Mouse (Mus musculus): ENCODE measurements around the gene Tef. TPM values are rescaled to one million over a fixed set of nuclear protein-coding genes. Genes with fewer than 3 reads are reported as not detected.

Tef gene
- total RNA-seq, 2 experiments from 2014 or later = 167 to 181 TPM

- intact Hi-C loops (cut with DNase I) = no loop called here
- DNase-seq = no peak
Measured at GRCm38 (mm10) chr15:81818404-81818803, 16.2 kb downstream of the Tef start.

- intact Hi-C loops (cut with DNase I) = no loop called here
Measured at GRCm38 (mm10) chr15:81822631-81823030, 20.4 kb downstream of the Tef start.

GRCm38 (mm10) chr15:81824832-81825231 lies 22.6 kb downstream of the Tef start:
- intact Hi-C loops (cut with DNase I) = no loop called here
- DNase-seq = no peak

More at GRCm38 (mm10) chr15:81822631-81823030, 20.4 kb downstream of the Tef start:
- no peak for DNase-seq

GRCm38 (mm10) chr15:81828426-81829207 lies 26.4 kb downstream of the Tef start:
- intact Hi-C loops (cut with DNase I) = no loop called here
- DNase-seq = no peak

- no peak for DNase-seq
- intact Hi-C loops (cut with DNase I) = no loop called here
Measured at GRCm38 (mm10) chr15:81829208-81829580, 27.0 kb downstream of the Tef start.

GRCm38 (mm10) chr15:81830530-81830929 lies 28.3 kb downstream of the Tef start:
- no peak for DNase-seq
- intact Hi-C loops (cut with DNase I) = loop anchor here (2.0 kb wide), 1 partner anchor 88 kb away; no protein-coding TSS in a partner anchor

GRCm38 (mm10) chr15:81831136-81831825 lies 29.1 kb downstream of the Tef start:
- intact Hi-C loops (cut with DNase I) = loop anchor here (2.0 kb wide), 1 partner anchor 88 kb away; no protein-coding TSS in a partner anchor
- DNase-seq = peak; percentile 86 to 91

- intact Hi-C loops (cut with DNase I) = no loop called here
- DNase-seq = no peak
Measured at GRCm38 (mm10) chr15:81832219-81832618, 30.0 kb downstream of the Tef start.

- no peak for DNase-seq
- intact Hi-C loops (cut with DNase I) = no loop called here
Measured at GRCm38 (mm10) chr15:81833481-81833880, 31.3 kb downstream of the Tef start.

- DNase-seq = peak in 1 of 2 experiments; percentile 69
- intact Hi-C loops (cut with DNase I) = loop anchor here (1.0 kb wide), 1 partner anchor 25 kb away; no protein-coding TSS in a partner anchor
Measured at GRCm38 (mm10) chr15:81834171-81834841, 32.1 kb downstream of the Tef start.

- intact Hi-C loops (cut with DNase I) = no loop called here
- peak in 1 of 2 experiments; percentile 40 for DNase-seq
Measured at GRCm38 (mm10) chr15:81835007-81835880, 33.0 kb downstream of the Tef start.

- intact Hi-C loops (cut with DNase I) = no loop called here
- DNase-seq = peak; percentile 84 to 92
Measured at GRCm38 (mm10) chr15:81836124-81836821, 34.1 kb downstream of the Tef start.

GRCm38 (mm10) chr15:81836966-81837920 lies 35.0 kb downstream of the Tef start:
- DNase-seq = no peak
- intact Hi-C loops (cut with DNase I) = no loop called here

- intact Hi-C loops (cut with DNase I) = no loop called here
- no peak for DNase-seq
Measured at GRCm38 (mm10) chr15:81838554-81839235, 36.5 kb downstream of the Tef start.

- intact Hi-C loops (cut with DNase I) = no loop called here
- peak; percentile 94 for DNase-seq
Measured at GRCm38 (mm10) chr15:81839634-81840033, 37.4 kb downstream of the Tef start.

- intact Hi-C loops (cut with DNase I) = no loop called here
- DNase-seq = no peak
Measured at GRCm38 (mm10) chr15:81840306-81840705, 38.1 kb downstream of the Tef start.

- no peak for DNase-seq
- intact Hi-C loops (cut with DNase I) = no loop called here
Measured at GRCm38 (mm10) chr15:81842275-81842674, 40.1 kb downstream of the Tef start.

Data from gastrocnemius, postnatal 36 days (tissue).